ENCODE assay signal across 13 mouse cellular contexts in the genomic region with DNA sequence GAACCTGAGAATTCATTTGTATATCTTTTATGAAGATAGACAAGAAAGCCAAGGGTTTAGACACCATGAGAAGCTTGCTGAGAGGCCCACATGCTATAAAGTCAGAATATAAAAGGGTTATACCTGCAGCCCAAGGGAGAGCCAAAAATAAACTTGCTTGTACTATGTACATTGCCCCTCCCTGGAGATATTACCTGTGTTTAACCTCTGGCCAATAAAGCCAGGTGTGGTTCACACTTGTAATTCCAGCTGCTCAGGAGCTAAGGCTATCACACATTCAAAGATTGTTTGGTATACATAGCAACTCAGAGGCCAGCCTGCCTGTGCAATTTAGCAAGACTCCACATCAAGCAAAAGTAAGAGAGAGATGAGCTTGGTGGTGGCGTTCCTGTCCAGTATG. TPM values are rescaled to one million over a fixed set of nuclear protein-coding genes. Genes with fewer than 3 reads are reported as not detected.
"Had no signal": no experiment of that assay in that cellular context is flagged by ENCODE, and none has a peak within 500 bp of the region (broad histone marks: within the 10 kb centered on the region; RNA-seq: fewer than 3 reads in every experiment).

No protein-coding gene starts in this region.

- H3K4me3 ChIP-seq: layer of hippocampus, adult 2 months; midbrain, embryonic 10.5 days; myocyte; neural tube, embryonic 15.5 days had no signal

- DNase-seq: kidney, adult 2 months; kidney, postnatal 36 days; left cerebral cortex, postnatal 4 days; midbrain, embryonic 14.5 days; right cerebral cortex, adult 18-20 months; right cerebral cortex, postnatal 25 days; thymus, postnatal 4 days had no signal

- H3K27ac ChIP-seq: hindbrain, embryonic 14.5 days; layer of hippocampus, adult 2 months; midbrain, embryonic 10.5 days; neural tube, embryonic 15.5 days had no signal

- H3K9ac ChIP-seq: hindbrain, embryonic 14.5 days; neural tube, embryonic 15.5 days had no signal

- H3K36me3 ChIP-seq: midbrain, embryonic 10.5 days; neural tube, embryonic 15.5 days had no signal

- H3K27me3 ChIP-seq: neural tube, embryonic 15.5 days had no signal

- H3K4me2 ChIP-seq: hindbrain, embryonic 14.5 days; liver, embryonic 11.5 days; neural tube, embryonic 15.5 days had no signal

- H3K9me3 ChIP-seq: midbrain, embryonic 10.5 days; neural tube, embryonic 15.5 days had no signal

RNA-seq across cellular contexts. Expression of a gene that starts 24.0 kb away (rescaled TPM):
- polyA plus RNA-seq: hindbrain, embryonic 14.5 days; midbrain, embryonic 10.5 days; midbrain, embryonic 14.5 days had no signal
